In genomic region chr8:94392147-94392546, GRCm38 (mm10) we compare ENCODE assay signal across 7 mouse cellular contexts. TPM values are rescaled to one million over a fixed set of nuclear protein-coding genes. Genes with fewer than 3 reads are reported as not detected.
DNase-seq lines count a peak whose midpoint lies in the region; ATAC-seq and TF ChIP-seq lines count a peak whose summit lies in the region.

No protein-coding gene starts in this region.

- H3K9ac ChIP-seq in liver, embryonic 12.5 days = no peak overlapping the region
- H3K9ac ChIP-seq in ES-Bruce4 (ENCODE audit: low read depth, poor library complexity, severe bottlenecking) = no peak overlapping the region
- H3K9ac ChIP-seq in embryonic facial prominence, embryonic 14.5 days (ENCODE audit: low read depth, low read length) = no peak overlapping the region
- H3K9ac ChIP-seq in kidney, postnatal 0 days (ENCODE audit: low read depth, low read length) = no peak overlapping the region

- H3K9me3 ChIP-seq in liver, embryonic 12.5 days (replicated peaks) = no peaks in the 10 kb centered on the region
- no peaks in the 10 kb centered on the region for H3K9me3 ChIP-seq in ES-Bruce4 (replicated peaks; ENCODE audit: control insufficient read depth, insufficient read depth, low read length, poor library complexity, severe bottlenecking)
- H3K9me3 ChIP-seq in embryonic facial prominence, embryonic 14.5 days (ENCODE audit: control insufficient read depth, low read length) = no peaks in the 10 kb centered on the region
- H3K9me3 ChIP-seq in kidney, postnatal 0 days (replicated peaks; ENCODE audit: low read length) = no peaks in the 10 kb centered on the region

- H3K4me3 ChIP-seq in liver, embryonic 12.5 days = no peak overlapping the region
- H3K4me3 ChIP-seq in ES-Bruce4 (ENCODE audit: low read depth, low read length) = no peak overlapping the region
- no peak overlapping the region for H3K4me3 ChIP-seq in embryonic facial prominence, embryonic 14.5 days (ENCODE audit: low read depth, low read length)
- H3K4me3 ChIP-seq in kidney, postnatal 0 days (replicated peaks; ENCODE audit: low read depth, low read length) = no peak overlapping the region

- peaks cover 17% of the 10 kb centered on the region for H3K4me1 ChIP-seq in liver, embryonic 12.5 days
- no peaks in the 10 kb centered on the region for H3K4me1 ChIP-seq in ES-Bruce4 (ENCODE audit: control insufficient read depth, insufficient read depth, low read length)
- peaks cover 6% of the 10 kb centered on the region; the same call in 1 of the 2 replicates for H3K4me1 ChIP-seq in embryonic facial prominence, embryonic 14.5 days (ENCODE audit: control insufficient read depth, insufficient read depth, low read length)
- H3K4me1 ChIP-seq in kidney, postnatal 0 days (replicated peaks; ENCODE audit: insufficient read depth, low read length) = 0 out of 2 replicates have a peak, but pooled peaks cover 4% of the 10 kb centered on the region

- H3K27me3 ChIP-seq in liver, embryonic 12.5 days (replicated peaks) = no peaks in the 10 kb centered on the region
- H3K27me3 ChIP-seq in ES-Bruce4 (ENCODE audit: control insufficient read depth, insufficient read depth, low read length, poor library complexity, severe bottlenecking) = no peaks in the 10 kb centered on the region
- H3K27me3 ChIP-seq in embryonic facial prominence, embryonic 14.5 days (replicated peaks; ENCODE audit: control insufficient read depth, insufficient read depth, low read length) = no peaks in the 10 kb centered on the region
- H3K27me3 ChIP-seq in kidney, postnatal 0 days (ENCODE audit: insufficient read depth, low read length) = no peaks in the 10 kb centered on the region

- DNase-seq in liver = peak; percentile 53
- DNase-seq in ZHBTc4 (ENCODE audit: low read depth, low spot score) = peak; percentile 86
- DNase-seq in embryonic facial prominence, embryonic 14.5 days (ENCODE audit: low spot score) = peak; percentile 36
- peak; percentile 40 for DNase-seq in kidney, postnatal 0 days (ENCODE audit: low spot score)
- peak; percentile 76 for DNase-seq in naive thymus-derived CD4-positive, alpha-beta T cell, adult 2 months (ENCODE audit: low read depth)

- peak; percentile 48 for TF ChIP-seq CTCF in ES-Bruce4 (IDR thresholded peaks at IDR 0.05; ENCODE audit: low read depth, low read length)
- TF ChIP-seq CTCF in kidney, postnatal 0 days (IDR thresholded peaks at IDR 0.05; ENCODE audit: low read depth) = peak; percentile 60

- H3K27ac ChIP-seq in liver, embryonic 12.5 days = no peak overlapping the region
- H3K27ac ChIP-seq in ES-Bruce4 (ENCODE audit: insufficient read depth, low read length) = no peak overlapping the region
- H3K27ac ChIP-seq in embryonic facial prominence, embryonic 14.5 days (replicated peaks; ENCODE audit: low read depth, low read length) = no peak overlapping the region
- H3K27ac ChIP-seq in kidney, postnatal 0 days = no peak overlapping the region

- no peak for TF ChIP-seq POLR2A in ES-Bruce4 (IDR thresholded peaks at IDR 0.05; ENCODE audit: insufficient read depth, low read length)

- no peak for TF ChIP-seq EP300 in ES-Bruce4 (IDR thresholded peaks at IDR 0.05; ENCODE audit: insufficient read depth, low read depth, low read length)

- peaks cover 83% of the 10 kb centered on the region for H3K36me3 ChIP-seq in liver, embryonic 12.5 days
- peaks cover 61% of the 10 kb centered on the region for H3K36me3 ChIP-seq in ES-Bruce4 (ENCODE audit: control insufficient read depth, insufficient read depth, low read length, poor library complexity, severe bottlenecking)
- peaks cover 68% of the 10 kb centered on the region for H3K36me3 ChIP-seq in embryonic facial prominence, embryonic 14.5 days (ENCODE audit: control insufficient read depth, insufficient read depth, low read length)
- peaks cover 59% of the 10 kb centered on the region for H3K36me3 ChIP-seq in kidney, postnatal 0 days (ENCODE audit: insufficient read depth, low read length)

- no peak overlapping the region for H3K4me2 ChIP-seq in liver, embryonic 12.5 days
- H3K4me2 ChIP-seq in embryonic facial prominence, embryonic 14.5 days (ENCODE audit: low read depth, low read length) = no peak overlapping the region
- H3K4me2 ChIP-seq in kidney, postnatal 0 days (ENCODE audit: low read length) = no peak overlapping the region

- 84% methylated on average over 12 of the region's 12 CpGs for WGBS in liver, embryonic 12.5 days (ENCODE audit: insufficient replicate concordance)
- WGBS in embryonic facial prominence, embryonic 14.5 days = 81% methylated on average over 12 of the region's 12 CpGs
- WGBS in kidney, postnatal 0 days = 84% methylated on average over 12 of the region's 12 CpGs

- ATAC-seq in liver, embryonic 12.5 days = no peak
- no peak for ATAC-seq in embryonic facial prominence, embryonic 14.5 days (ENCODE audit: low read depth)
- no peak for ATAC-seq in kidney, postnatal 0 days (replicated peaks; ENCODE audit: low FRiP score, low read depth)

RNA-seq across cellular contexts. Expression of gene Herpud1, which starts 5.9 kb away (rescaled TPM):
- 76.5 and 84.4 TPM in 2 replicates for polyA plus RNA-seq in liver, embryonic 12.5 days (2016; fragmentation: Nextera tagmentation; extraction: Ambion mirVana)
- polyA plus RNA-seq in ES-Bruce4 (2011; ENCODE audit: insufficient read depth, insufficient read length, low read depth, missing spikeins) = 9.4 and 11.5 TPM in 2 replicates
- 93.8 and 107 TPM in 2 replicates for polyA plus RNA-seq in embryonic facial prominence, embryonic 14.5 days (2014; fragmentation: Nextera tagmentation; extraction: Ambion mirVana)
- 95.8 and 100 TPM in 2 replicates for polyA plus RNA-seq in kidney, postnatal 0 days (2015; fragmentation: Nextera tagmentation; extraction: Ambion mirVana)

RNA-seq across cellular contexts. Expression of gene Nlrc5, which starts 42.0 kb away (rescaled TPM):
- 0.08 and 0.12 TPM in 2 replicates for polyA plus RNA-seq in liver, embryonic 12.5 days (2016; fragmentation: Nextera tagmentation; extraction: Ambion mirVana)
- polyA plus RNA-seq in ES-Bruce4 (2011; ENCODE audit: insufficient read depth, insufficient read length, low read depth, missing spikeins) = 0.82 and 2.1 TPM in 2 replicates
- polyA plus RNA-seq in embryonic facial prominence, embryonic 14.5 days (2014; fragmentation: Nextera tagmentation; extraction: Ambion mirVana) = 0.39 and 0.42 TPM in 2 replicates
- polyA plus RNA-seq in kidney, postnatal 0 days (2015; fragmentation: Nextera tagmentation; extraction: Ambion mirVana) = 0.23 and 0.28 TPM in 2 replicates

Comparison
In these comparisons a context has a peak if more than half of its experiments do, and no peak if none do; other contexts are left out.
1. DNase-seq: peak in every context shown above with its lines; median percentile 86 in ZHBTc4; 76 in naive thymus-derived CD4-positive, alpha-beta T cell, adult 2 months; 53 in liver; 40 in kidney, postnatal 0 days; 36 in embryonic facial prominence, embryonic 14.5 days.